Mouse (Mus musculus): ENCODE measurements around the gene Prpf31. TPM values are rescaled to one million over a fixed set of nuclear protein-coding genes. Genes with fewer than 3 reads are reported as not detected.
"Not testable (repeated sequence)": the region's sequence is repeated elsewhere in the genome, so short reads cannot be mapped to it uniquely, and the experiment has no call there.

Prpf31 gene
- polyA plus RNA-seq, 1 experiment from 2014 or later: 79.5 TPM

DNA sequence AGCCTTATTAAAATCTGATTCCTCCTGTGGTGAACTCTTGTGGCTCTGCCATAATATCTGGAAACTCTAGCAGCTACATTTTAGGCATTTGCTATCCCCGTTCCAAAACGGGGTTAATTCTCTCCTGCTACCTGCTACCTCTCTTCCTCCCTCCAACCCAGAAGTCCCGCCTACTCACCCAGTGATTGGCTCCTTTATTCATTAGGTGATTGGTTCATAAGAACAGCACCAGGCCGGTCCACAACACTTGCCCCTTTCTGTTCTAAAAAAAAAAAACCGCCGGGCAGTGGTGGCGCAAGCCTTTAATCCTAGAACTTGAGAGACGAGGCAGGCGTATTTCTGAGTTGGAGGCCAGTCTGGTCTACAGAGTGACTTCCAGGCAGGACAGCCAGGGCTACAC lies 34.6 kb upstream of the Prpf31 start:
- Histone ChIP-seq H3K4me3 (replicated peaks; ENCODE audit: low read length) (no peak overlapping the region), H3K4me2 (replicated peaks) (peak overlapping the region; percentile 22), H3K9me3 (ENCODE audit: control insufficient read depth, low read length) (no peaks in the 10 kb centered on the region), H3K9ac (no peak overlapping the region), H3K27ac (no peak overlapping the region), H3K4me1 (replicated peaks; ENCODE audit: control insufficient read depth, insufficient read depth, low read length) (no peaks in the 10 kb centered on the region), H3K36me3 (replicated peaks; ENCODE audit: control insufficient read depth, insufficient read depth) (no peaks in the 10 kb centered on the region), H3K27me3 (ENCODE audit: control insufficient read depth, insufficient read depth, low read length) (no peaks in the 10 kb centered on the region)
- DNase-seq (ENCODE audit: low spot score) (no peak), ATAC-seq (ENCODE audit: low FRiP score) (no peak)
- 17% methylated on average over 9 of the region's 9 CpGs for WGBS

DNA sequence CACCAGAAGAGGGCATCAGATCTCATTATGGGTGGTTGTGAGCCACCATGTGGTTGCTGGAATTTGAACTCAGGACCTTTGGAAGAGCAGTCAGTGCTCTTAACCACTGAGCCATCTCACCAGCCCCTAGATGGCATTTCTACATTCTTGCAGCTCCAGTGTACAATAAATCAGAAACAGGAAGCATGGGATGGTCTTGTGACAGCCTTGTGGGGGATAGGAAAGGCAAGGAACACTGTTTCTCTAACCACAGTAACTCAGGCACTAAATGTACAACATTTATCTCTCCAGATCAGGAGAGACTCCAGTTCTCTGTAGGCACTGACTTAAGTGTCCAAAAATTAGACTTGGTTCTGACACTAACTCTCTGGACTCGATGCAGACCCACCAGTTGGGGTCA lies 32.0 kb upstream of the Prpf31 start:
- not testable (repeated sequence) for DNase-seq (ENCODE audit: low spot score); ATAC-seq (ENCODE audit: low FRiP score); H3K36me3 ChIP-seq (replicated peaks; ENCODE audit: control insufficient read depth, insufficient read depth); H3K9ac ChIP-seq; H3K4me1 ChIP-seq (replicated peaks; ENCODE audit: control insufficient read depth, insufficient read depth, low read length); H3K27ac ChIP-seq; H3K27me3 ChIP-seq (ENCODE audit: control insufficient read depth, insufficient read depth, low read length); H3K9me3 ChIP-seq (ENCODE audit: control insufficient read depth, low read length); H3K4me3 ChIP-seq (replicated peaks; ENCODE audit: low read length); H3K4me2 ChIP-seq (replicated peaks)
- WGBS: 84% methylated on average over 1 of the region's 1 CpGs

DNA sequence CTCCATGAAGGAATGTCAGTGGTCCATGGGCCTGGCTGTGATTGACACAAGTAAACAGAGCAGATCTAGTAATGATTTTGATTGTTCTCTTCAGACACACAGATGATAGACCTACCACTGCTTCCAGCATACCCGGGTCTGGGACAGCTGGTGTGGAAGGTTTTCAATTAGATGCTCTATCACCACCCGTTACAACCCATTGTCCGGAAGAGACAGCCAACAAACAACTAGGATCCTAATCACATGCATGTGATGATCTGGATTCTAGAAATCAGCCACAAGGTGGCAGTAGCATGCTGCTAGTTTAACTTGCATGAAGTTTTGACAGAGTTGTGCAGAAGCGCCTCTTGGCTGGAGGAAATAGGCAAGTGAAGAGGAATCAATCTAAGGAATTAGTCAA lies 28.7 kb upstream of the Prpf31 start:
- Histone ChIP-seq H3K4me1 (replicated peaks; ENCODE audit: control insufficient read depth, insufficient read depth, low read length) (no peaks in the 10 kb centered on the region), H3K27me3 (ENCODE audit: control insufficient read depth, insufficient read depth, low read length) (no peaks in the 10 kb centered on the region), H3K4me3 (replicated peaks; ENCODE audit: low read length) (no peak overlapping the region), H3K27ac (no peak overlapping the region), H3K4me2 (replicated peaks) (no peak overlapping the region), H3K36me3 (replicated peaks; ENCODE audit: control insufficient read depth, insufficient read depth) (no peaks in the 10 kb centered on the region), H3K9me3 (ENCODE audit: control insufficient read depth, low read length) (no peaks in the 10 kb centered on the region), H3K9ac (no peak overlapping the region)
- WGBS: 17% methylated on average over 4 of the region's 4 CpGs
- DNase-seq (ENCODE audit: low spot score): peak; percentile 89
- ATAC-seq (ENCODE audit: low FRiP score): peak; percentile 43; the same call in 1 of the 2 replicates

DNA sequence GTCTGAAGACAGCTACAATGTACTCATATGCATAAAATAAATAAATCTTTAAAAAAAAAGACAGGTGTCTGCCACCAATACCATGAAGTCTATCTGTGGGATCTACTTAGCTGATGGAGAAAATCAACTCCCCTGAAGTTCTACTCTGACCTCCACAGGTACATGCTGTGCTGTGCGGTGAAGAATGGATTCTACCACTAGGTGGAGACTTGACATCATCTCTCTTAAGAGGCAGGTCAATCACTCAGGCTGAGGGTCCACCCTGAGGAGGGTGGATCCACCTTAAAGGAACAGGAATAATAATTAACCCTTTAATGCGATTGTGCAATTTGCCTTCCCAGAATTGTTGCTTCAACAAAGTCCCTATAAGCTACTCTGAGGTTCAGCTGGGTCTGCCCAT lies 23.0 kb upstream of the Prpf31 start:
- WGBS: 23% methylated on average over 2 of the region's 2 CpGs

DNA sequence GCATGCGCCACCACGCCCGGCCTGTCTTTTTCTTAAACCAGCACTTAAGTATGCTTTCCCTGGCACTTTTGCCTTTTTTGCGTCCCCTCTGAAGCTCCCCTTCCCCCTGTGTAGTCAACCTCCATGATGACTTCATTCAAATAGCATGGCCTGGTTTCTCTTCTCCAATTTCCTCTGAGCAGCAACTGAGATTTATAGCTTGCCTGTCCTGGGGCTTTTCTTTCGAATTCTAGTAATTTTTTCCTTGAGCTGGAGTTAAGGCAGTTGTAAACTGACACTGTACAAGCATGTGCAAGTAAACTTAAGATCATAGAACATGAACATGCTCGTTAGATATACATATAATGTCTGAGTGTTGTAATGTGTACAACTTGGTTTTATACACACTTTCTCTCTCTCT lies 22.4 kb upstream of the Prpf31 start:
- DNase-seq (ENCODE audit: low spot score): no peak
- Histone ChIP-seq H3K27ac (no peak overlapping the region), H3K4me2 (replicated peaks) (no peak overlapping the region), H3K36me3 (replicated peaks; ENCODE audit: control insufficient read depth, insufficient read depth) (no peaks in the 10 kb centered on the region), H3K4me3 (replicated peaks; ENCODE audit: low read length) (no peak overlapping the region), H3K9me3 (ENCODE audit: control insufficient read depth, low read length) (no peaks in the 10 kb centered on the region), H3K4me1 (replicated peaks; ENCODE audit: control insufficient read depth, insufficient read depth, low read length) (no peaks in the 10 kb centered on the region), H3K9ac (no peak overlapping the region), H3K27me3 (ENCODE audit: control insufficient read depth, insufficient read depth, low read length) (no peaks in the 10 kb centered on the region)
- ATAC-seq (ENCODE audit: low FRiP score): no peak
- whole genome bisulfite sequencing: 89% methylated on average over 6 of the region's 6 CpGs

More for the DNA sequence above, 23.0 kb upstream of the Prpf31 start:
- no peaks in the 10 kb centered on the region for H3K36me3 ChIP-seq (replicated peaks; ENCODE audit: control insufficient read depth, insufficient read depth)
- H3K4me2 ChIP-seq (replicated peaks): no peak overlapping the region
- H3K9me3 ChIP-seq (ENCODE audit: control insufficient read depth, low read length): no peaks in the 10 kb centered on the region
- H3K9ac ChIP-seq: no peak overlapping the region
- H3K27ac ChIP-seq: no peak overlapping the region
- DNase-seq (ENCODE audit: low spot score) (no peak), ATAC-seq (ENCODE audit: low FRiP score) (no peak)
- no peak overlapping the region for H3K4me3 ChIP-seq (replicated peaks; ENCODE audit: low read length)
- H3K27me3 ChIP-seq (ENCODE audit: control insufficient read depth, insufficient read depth, low read length): no peaks in the 10 kb centered on the region
- no peaks in the 10 kb centered on the region for H3K4me1 ChIP-seq (replicated peaks; ENCODE audit: control insufficient read depth, insufficient read depth, low read length)

DNA sequence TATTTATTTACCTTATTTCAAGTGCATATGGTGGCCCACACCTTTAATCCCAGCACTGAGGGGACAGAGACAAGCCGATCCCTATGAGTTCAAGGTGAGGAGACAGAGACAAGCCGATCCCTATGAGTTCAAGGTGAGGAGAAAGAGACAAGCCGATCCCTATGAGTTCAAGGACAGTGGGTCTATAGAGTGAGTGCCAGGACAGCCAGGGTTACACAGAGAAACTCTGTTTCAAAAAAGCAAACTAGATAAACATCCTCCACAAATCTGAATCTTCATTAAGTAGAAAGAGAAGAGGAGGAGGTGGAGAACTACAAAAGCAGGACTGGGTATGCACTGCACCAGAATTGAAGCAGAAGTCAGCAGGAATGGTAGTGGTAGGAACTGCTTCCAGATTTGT lies 21.1 kb upstream of the Prpf31 start:
- no peak for DNase-seq (ENCODE audit: low spot score)
- 95% methylated on average over 3 of the region's 3 CpGs for WGBS
- no peak overlapping the region for H3K9ac ChIP-seq
- no peaks in the 10 kb centered on the region for H3K9me3 ChIP-seq (ENCODE audit: control insufficient read depth, low read length)
- ATAC-seq (ENCODE audit: low FRiP score): no peak
- no peaks in the 10 kb centered on the region for H3K27me3 ChIP-seq (ENCODE audit: control insufficient read depth, insufficient read depth, low read length)
- H3K4me2 ChIP-seq (replicated peaks): no peak overlapping the region
- H3K36me3 ChIP-seq (replicated peaks; ENCODE audit: control insufficient read depth, insufficient read depth): no peaks in the 10 kb centered on the region
- H3K4me1 ChIP-seq (replicated peaks; ENCODE audit: control insufficient read depth, insufficient read depth, low read length): no peaks in the 10 kb centered on the region
- no peak overlapping the region for H3K4me3 ChIP-seq (replicated peaks; ENCODE audit: low read length)
- H3K27ac ChIP-seq: no peak overlapping the region

DNA sequence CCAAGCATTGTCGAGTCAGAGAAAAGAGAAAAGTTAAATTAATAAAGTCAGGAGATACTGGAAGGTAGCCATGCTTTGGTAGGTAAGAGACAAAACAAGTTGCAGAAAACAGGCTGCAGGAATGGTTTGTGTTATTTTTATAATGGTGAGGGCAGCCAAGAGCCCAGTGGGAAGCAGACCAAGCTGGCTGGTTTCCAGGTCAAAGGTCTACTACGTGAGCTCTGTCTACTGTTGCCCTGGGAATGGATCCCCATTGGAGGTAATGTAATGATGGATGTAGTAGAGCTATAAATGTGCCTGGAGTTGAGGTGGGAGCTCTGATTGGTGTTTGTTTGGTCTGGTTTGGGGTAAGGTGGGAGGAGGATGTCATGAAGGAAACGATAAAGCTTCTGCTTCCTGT lies 20.7 kb upstream of the Prpf31 start:
- H3K4me3 ChIP-seq (replicated peaks; ENCODE audit: low read length): no peak overlapping the region
- H3K27ac ChIP-seq: no peak overlapping the region
- no peaks in the 10 kb centered on the region for H3K36me3 ChIP-seq (replicated peaks; ENCODE audit: control insufficient read depth, insufficient read depth)
- no peak overlapping the region for H3K9ac ChIP-seq
- H3K4me2 ChIP-seq (replicated peaks): no peak overlapping the region
- no peak for DNase-seq (ENCODE audit: low spot score)
- ATAC-seq (ENCODE audit: low FRiP score): no peak
- WGBS: 65% methylated on average over 3 of the region's 3 CpGs
- no peaks in the 10 kb centered on the region for H3K4me1 ChIP-seq (replicated peaks; ENCODE audit: control insufficient read depth, insufficient read depth, low read length)
- H3K27me3 ChIP-seq (ENCODE audit: control insufficient read depth, insufficient read depth, low read length): no peaks in the 10 kb centered on the region
- no peaks in the 10 kb centered on the region for H3K9me3 ChIP-seq (ENCODE audit: control insufficient read depth, low read length)

DNA sequence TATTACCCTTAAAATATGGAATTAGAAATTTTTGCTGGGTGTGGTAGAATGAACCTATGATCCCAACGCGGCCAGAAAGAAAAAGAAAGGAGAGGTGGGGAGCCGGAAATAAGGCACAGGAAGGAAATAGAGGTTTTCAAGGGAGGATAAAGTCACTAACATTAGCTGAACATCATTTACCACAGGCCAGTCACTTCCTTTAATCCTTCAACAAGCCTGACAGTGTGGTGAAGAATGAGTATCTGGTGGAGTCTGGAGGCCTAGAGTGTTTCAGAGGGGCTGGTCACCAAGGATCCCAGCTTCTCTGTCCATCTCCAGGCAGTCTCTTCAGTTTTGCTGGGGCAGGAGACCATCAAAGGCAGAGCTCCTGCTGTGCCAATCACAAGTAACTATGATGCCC lies 19.3 kb upstream of the Prpf31 start:
- no peak for ATAC-seq (ENCODE audit: low FRiP score)
- WGBS: 80% methylated on average over 3 of the region's 3 CpGs

DNA sequence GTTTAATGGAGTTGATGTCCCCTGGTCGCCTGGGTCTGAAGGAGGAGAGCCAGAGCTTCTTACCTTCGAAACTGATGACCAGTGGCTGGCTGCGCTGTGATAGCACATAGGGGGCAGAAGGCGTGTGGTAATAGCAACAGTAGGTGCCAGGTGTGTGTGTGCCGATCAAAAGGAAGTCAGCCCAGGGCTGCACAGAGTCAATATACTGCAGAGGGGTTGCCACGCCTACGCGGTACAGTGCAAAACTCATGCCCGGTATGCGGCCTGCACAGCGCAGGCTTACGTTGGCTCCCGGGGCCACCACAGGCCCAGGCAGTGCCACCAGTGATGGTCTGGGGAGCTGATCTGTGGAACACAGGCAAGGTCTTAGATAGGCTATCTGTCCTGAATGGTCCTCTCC lies 18.8 kb upstream of the Prpf31 start:
- Histone ChIP-seq H3K27me3 (ENCODE audit: control insufficient read depth, insufficient read depth, low read length) (no peaks in the 10 kb centered on the region), H3K27ac (no peak overlapping the region), H3K4me2 (replicated peaks) (no peak overlapping the region), H3K36me3 (replicated peaks; ENCODE audit: control insufficient read depth, insufficient read depth) (no peaks in the 10 kb centered on the region), H3K4me3 (replicated peaks; ENCODE audit: low read length) (no peak overlapping the region), H3K4me1 (replicated peaks; ENCODE audit: control insufficient read depth, insufficient read depth, low read length) (no peaks in the 10 kb centered on the region), H3K9ac (no peak overlapping the region), H3K9me3 (ENCODE audit: control insufficient read depth, low read length) (no peaks in the 10 kb centered on the region)
- DNase-seq (ENCODE audit: low spot score) (no peak), ATAC-seq (ENCODE audit: low FRiP score) (no peak)
- 87% methylated on average over 13 of the region's 13 CpGs for WGBS

More for the DNA sequence above, 19.3 kb upstream of the Prpf31 start:
- no peaks in the 10 kb centered on the region for H3K27me3 ChIP-seq (ENCODE audit: control insufficient read depth, insufficient read depth, low read length)
- no peak for DNase-seq (ENCODE audit: low spot score)
- no peak overlapping the region for H3K9ac ChIP-seq
- H3K4me2 ChIP-seq (replicated peaks): no peak overlapping the region
- no peaks in the 10 kb centered on the region for H3K9me3 ChIP-seq (ENCODE audit: control insufficient read depth, low read length)
- no peak overlapping the region for H3K4me3 ChIP-seq (replicated peaks; ENCODE audit: low read length)
- no peaks in the 10 kb centered on the region for H3K4me1 ChIP-seq (replicated peaks; ENCODE audit: control insufficient read depth, insufficient read depth, low read length)
- H3K36me3 ChIP-seq (replicated peaks; ENCODE audit: control insufficient read depth, insufficient read depth): no peaks in the 10 kb centered on the region
- no peak overlapping the region for H3K27ac ChIP-seq

DNA sequence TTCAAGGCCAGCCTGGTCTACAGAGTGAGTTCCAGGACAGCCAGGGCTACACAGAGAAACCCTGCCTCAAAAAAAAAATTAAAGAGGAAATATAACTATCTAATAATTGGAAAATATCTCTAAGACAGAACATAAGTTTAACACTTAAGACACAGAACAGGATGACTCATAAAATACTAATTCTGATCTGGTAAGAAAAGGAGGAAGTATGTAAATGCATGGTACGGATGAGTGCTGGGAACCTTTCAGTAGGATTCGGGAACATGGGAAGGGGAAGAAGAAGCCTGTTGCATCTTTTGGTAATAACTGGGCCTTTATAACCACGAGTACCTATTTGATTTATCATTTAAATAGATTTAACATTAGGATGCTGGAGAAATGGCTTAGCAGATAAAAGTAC lies 15.8 kb upstream of the Prpf31 start:
- Histone ChIP-seq H3K36me3 (replicated peaks; ENCODE audit: control insufficient read depth, insufficient read depth) (peaks cover 5% of the 10 kb centered on the region), H3K9ac (no peak overlapping the region), H3K9me3 (ENCODE audit: control insufficient read depth, low read length) (no peaks in the 10 kb centered on the region), H3K27ac (no peak overlapping the region), H3K4me1 (replicated peaks; ENCODE audit: control insufficient read depth, insufficient read depth, low read length) (peaks cover 12% of the 10 kb centered on the region), H3K4me3 (replicated peaks; ENCODE audit: low read length) (no peak overlapping the region), H3K27me3 (ENCODE audit: control insufficient read depth, insufficient read depth, low read length) (no peaks in the 10 kb centered on the region), H3K4me2 (replicated peaks) (no peak overlapping the region)
- WGBS: 85% methylated on average over 3 of the region's 3 CpGs
- DNase-seq (ENCODE audit: low spot score) (no peak), ATAC-seq (ENCODE audit: low FRiP score) (no peak)
